Mouse (Mus musculus) CH12.LX (cell line): Measurements from ENCODE around the gene 4930556J24Rik. TPM values are rescaled to one million over a fixed set of nuclear protein-coding genes. Genes with fewer than 3 reads are reported as not detected.

Experiments
- DNase-seq: peaks from one replicate; pipeline ENCODE4 v3.0.0-alpha.2; 2013; ENCODE audit errors: extremely low read depth
- H3K27ac ChIP-seq: 2 replicates; pipeline ENCODE4 v1.5.1; 2012; ENCODE audit warnings: low read depth, mild to moderate bottlenecking, control low read depth, moderate library complexity; ENCODE audit not compliant: insufficient read depth
- H3K27me3 ChIP-seq: replicated peaks from 2 replicates; pipeline ENCODE3; 2012; ENCODE audit warnings: inconsistent platforms
- H3K36me3 ChIP-seq, 2 experiments: replicated peaks in 1 of 2; 2 replicates each; pipeline versions ENCODE3 to v1.6.1; 2012; ENCODE audit warnings: inconsistent platforms in 1 of 2, low read length in 1 of 2, mild to moderate bottlenecking in 1 of 2, mixed read lengths in 1 of 2, moderate library complexity in 1 of 2; ENCODE audit not compliant: control insufficient read depth in 1 of 2, insufficient read depth in 1 of 2
- H3K4me1 ChIP-seq, 2 experiments: 2 replicates each; pipeline ENCODE4 v1.6.1; 2012; ENCODE audit warnings: inconsistent platforms in 1 of 2, moderate library complexity in 1 of 2; ENCODE audit not compliant: insufficient read depth in 2 of 2, control insufficient read depth in 1 of 2
- H3K4me2 ChIP-seq: 2 replicates; pipeline ENCODE4 v1.6.1; 2012; ENCODE audit warnings: low read depth, mild to moderate bottlenecking, control low read depth; ENCODE audit not compliant: poor library complexity, insufficient read depth, severe bottlenecking
- H3K4me3 ChIP-seq, 3 experiments: fragments of 150-350 bp in 1 of 3; sonication (generic) in 1 of 3; replicated peaks in 1 of 3; 2 replicates each; pipeline versions ENCODE3 to v1.5.1; 2011 to 2012; ENCODE audit warnings: low read depth in 2 of 3, low read length in 2 of 3, mild to moderate bottlenecking in 2 of 3, moderate library complexity in 2 of 3, control low read depth in 1 of 3, improper control_type of control experiment in 1 of 3, inconsistent platforms in 1 of 3, mixed read lengths in 1 of 3; ENCODE audit not compliant: poor library complexity in 1 of 3
- H3K79me2 ChIP-seq: replicated peaks from 2 replicates; pipeline ENCODE4 v1.6.1; 2012; ENCODE audit warnings: mild to moderate bottlenecking, moderate library complexity; ENCODE audit not compliant: control insufficient read depth, poor library complexity, insufficient read depth, severe bottlenecking; ENCODE audit errors: extremely low read depth
- H3K9ac ChIP-seq: 2 replicates; pipeline ENCODE4 v1.6.1; 2012; ENCODE audit warnings: low read depth, mild to moderate bottlenecking, control low read depth, moderate library complexity; ENCODE audit not compliant: insufficient read depth
- H3K9me3 ChIP-seq: replicated peaks from 2 replicates; pipeline ENCODE3; 2012; ENCODE audit warnings: low read length, inconsistent platforms, mixed read lengths
- BHLHE40 ChIP-seq: IDR thresholded peaks from 2 replicates; pipeline ENCODE4 v1.6.1; 2011; ENCODE audit warnings: mild to moderate bottlenecking, low read depth, low read length, improper control_type of control experiment
- CHD2 ChIP-seq: IDR thresholded peaks from 2 replicates; pipeline ENCODE4 v1.6.1; 2011; ENCODE audit warnings: low read length, improper control_type of control experiment
- ELF1 ChIP-seq: IDR thresholded peaks from 2 replicates; pipeline ENCODE4 v1.6.1; 2014; ENCODE audit warnings: low read depth, mild to moderate bottlenecking, inconsistent platforms, low read length, improper control_type of control experiment
- EP300 ChIP-seq: IDR thresholded peaks from 2 replicates; pipeline ENCODE4 v1.6.1; 2011; ENCODE audit warnings: low read length, improper control_type of control experiment
- ETS1 ChIP-seq: conservative IDR thresholded peaks from 2 replicates; pipeline ENCODE4 v1.6.1; 2012; ENCODE audit warnings: low read depth, mild to moderate bottlenecking, inconsistent platforms, low read length, improper control_type of control experiment, moderate library complexity
- GABPA ChIP-seq: IDR thresholded peaks from 2 replicates; pipeline ENCODE4 v1.6.1; 2012; ENCODE audit warnings: low read depth, low read length, improper control_type of control experiment, inconsistent platforms; ENCODE audit not compliant: insufficient replicate concordance
- HCFC1 ChIP-seq: IDR thresholded peaks from 2 replicates; pipeline ENCODE4 v1.6.1; 2012; ENCODE audit warnings: low read depth, mild to moderate bottlenecking, inconsistent platforms, low read length, improper control_type of control experiment
- JUN ChIP-seq: IDR thresholded peaks from 2 replicates; pipeline ENCODE4 v1.6.1; 2011; ENCODE audit warnings: low read depth, mild to moderate bottlenecking, low read length, improper control_type of control experiment, moderate library complexity; ENCODE audit not compliant: insufficient read depth
- MAFK ChIP-seq: IDR thresholded peaks from 2 replicates; pipeline ENCODE4 v1.6.1; 2011; ENCODE audit warnings: low read length, improper control_type of control experiment; ENCODE audit not compliant: insufficient replicate concordance
- MAZ ChIP-seq: IDR thresholded peaks from 2 replicates; pipeline ENCODE4 v1.6.1; 2012; ENCODE audit warnings: low read depth, mild to moderate bottlenecking, inconsistent platforms, low read length, improper control_type of control experiment, moderate library complexity
- MXI1 ChIP-seq: IDR thresholded peaks from 2 replicates; pipeline ENCODE4 v1.6.1; 2011; ENCODE audit warnings: mild to moderate bottlenecking, low read depth, low read length, improper control_type of control experiment
- NELFE ChIP-seq: IDR thresholded peaks from 2 replicates; pipeline ENCODE4 v1.6.1; 2011; ENCODE audit warnings: low read depth, low read length, improper control_type of control experiment
- RCOR1 ChIP-seq: conservative IDR thresholded peaks from 2 replicates; pipeline ENCODE4 v1.6.1; 2012; ENCODE audit warnings: low read depth, mild to moderate bottlenecking, inconsistent platforms, low read length, improper control_type of control experiment
- SIN3A ChIP-seq: IDR thresholded peaks from 2 replicates; pipeline ENCODE4 v1.6.1; 2012; ENCODE audit warnings: low read length, improper control_type of control experiment, inconsistent platforms
- TBP ChIP-seq: conservative IDR thresholded peaks from 2 replicates; pipeline ENCODE4 v1.6.1; 2011; ENCODE audit warnings: low read depth, low read length, improper control_type of control experiment
- TCF12 ChIP-seq: IDR thresholded peaks from 2 replicates; pipeline ENCODE4 v1.6.1; 2014; ENCODE audit warnings: low read depth, mild to moderate bottlenecking, inconsistent platforms, low read length, improper control_type of control experiment
- UBTF ChIP-seq: IDR thresholded peaks from 2 replicates; pipeline ENCODE4 v1.6.1; 2012; ENCODE audit warnings: low read depth, mild to moderate bottlenecking, inconsistent platforms, low read length, improper control_type of control experiment, moderate library complexity
- USF2 ChIP-seq: conservative IDR thresholded peaks from 2 replicates; pipeline ENCODE4 v1.6.1; 2011; ENCODE audit warnings: low read depth, low read length, improper control_type of control experiment
- ZC3H11A ChIP-seq: IDR thresholded peaks from 2 replicates; pipeline ENCODE4 v1.6.1; 2012; ENCODE audit warnings: low read depth, mild to moderate bottlenecking, inconsistent platforms, low read length, improper control_type of control experiment
- ZMIZ1 ChIP-seq: IDR thresholded peaks from 2 replicates; pipeline ENCODE4 v1.6.1; 2012; ENCODE audit warnings: low read depth, mild to moderate bottlenecking, inconsistent platforms, low read length, improper control_type of control experiment
- ZNF384 ChIP-seq: IDR thresholded peaks from 2 replicates; pipeline ENCODE4 v1.6.1; 2012; ENCODE audit warnings: low read depth, low read length, improper control_type of control experiment, inconsistent platforms
- dilution Hi-C: fragments of 300-500 bp; cut with MboI; formaldehyde crosslinking; loops from 2 replicates; pipeline ENCODE4 v1.14.3; 2020; ENCODE audit warnings: low sequenced_read_pairs; ENCODE audit not compliant: extremely low pct_unique_long_range_greater_than_20kb, extremely low pct_ligation_motif_present
- in situ Hi-C: fragments of 300-500 bp; cut with MboI; formaldehyde crosslinking; loops from 3 replicates; pipeline ENCODE4 v1.14.3; 2019; ENCODE audit warnings: low sequenced_read_pairs, low pct_ligation_motif_present, low pct_unique_long_range_greater_than_20kb, mixed read lengths
- polyA plus RNA-seq: library from polyadenylated mRNA; unstranded; fragments of >175 nt; gene quantifications from 2 replicates; pipeline ENCODE4 v1.2.1, GENCODE M21; 2012; ENCODE audit warnings: low read depth; ENCODE audit not compliant: insufficient read length
- total RNA-seq, 2 experiments: library from RNA; depleted of rRNA; stranded (reverse); fragments of 300-350 nt in 1 of 2; fragments of >200 nt in 1 of 2; gene quantifications; 2 replicates each; pipeline ENCODE4 v1.2.3; 2012 to 2014

4930556J24Rik gene
- total and polyA plus RNA-seq, 3 experiments = 0.21 to 0.70 TPM; not detected in 1

DNA sequence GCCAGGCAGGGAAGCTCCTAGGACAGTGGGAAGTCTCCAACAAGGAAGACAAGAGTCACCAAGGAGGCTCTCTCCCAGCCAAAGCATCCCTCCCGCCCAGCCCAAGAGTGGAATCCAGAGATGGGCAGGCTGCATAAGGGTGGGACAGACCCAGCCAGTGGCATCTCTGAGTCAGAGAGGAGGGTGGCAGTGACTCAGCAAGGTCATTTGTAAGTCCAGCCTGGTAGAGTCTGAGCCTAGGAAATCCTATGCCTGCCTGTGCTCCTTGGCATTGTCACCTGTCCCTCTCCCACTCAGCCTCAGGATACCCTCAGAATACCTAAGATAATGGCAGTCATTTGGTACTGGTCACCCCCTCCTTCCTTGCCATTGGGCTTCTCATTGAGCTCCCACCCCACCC lies 71.1 kb downstream of the 4930556J24Rik start:
- Histone ChIP-seq H3K27ac (no peak overlapping the region), H3K4me1 (peaks cover 8 to 19% of the 10 kb centered on the region in 2 experiments), H3K9me3 (no peaks in the 10 kb centered on the region), H3K4me3 (no peak overlapping the region), H3K79me2 (no peaks in the 10 kb centered on the region), H3K36me3 (peaks cover 14 to 39% of the 10 kb centered on the region in 2 experiments), H3K4me2 (no peak overlapping the region), H3K9ac (no peak overlapping the region), H3K27me3 (no peaks in the 10 kb centered on the region)
- TF ChIP-seq HCFC1 (no peak), TBP (no peak), ELF1 (no peak), GABPA (no peak), ZMIZ1 (no peak), CHD2 (no peak), ETS1 (no peak), TCF12 (no peak), JUN (no peak), NELFE (no peak), MXI1 (no peak), UBTF (no peak), ZNF384 (no peak), MAZ (no peak), BHLHE40 (no peak), SIN3A (no peak), ZC3H11A (no peak)
- in situ Hi-C loops (loop anchor here (25.0 kb wide), 1 partner anchor 368 kb away; the partner anchor contains the start of gene Smtn), dilution Hi-C loops (no loop called here)
- DNase-seq = no peak

DNA sequence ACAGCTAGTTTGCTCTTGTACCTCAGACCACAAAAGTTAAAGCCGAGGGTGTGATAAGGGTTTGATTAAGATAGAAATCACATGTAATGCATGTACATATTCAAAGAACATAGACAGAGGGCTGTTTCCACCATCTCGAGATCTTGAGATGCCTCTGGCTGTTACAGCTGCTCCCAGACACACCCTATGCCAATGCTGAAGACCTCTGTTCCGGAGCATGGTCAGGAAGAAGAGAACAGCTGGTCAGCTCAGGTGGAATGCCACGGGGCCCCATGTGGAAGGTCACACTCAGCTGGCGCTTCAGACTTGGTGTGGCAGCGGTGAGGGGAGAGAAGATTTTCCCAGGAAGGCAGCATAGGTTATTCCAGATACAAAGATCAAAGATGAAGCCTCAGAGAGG lies 71.9 kb downstream of the 4930556J24Rik start:
- H3K4me2 ChIP-seq = no peak overlapping the region
- in situ Hi-C loops = loop anchor here (25.0 kb wide), 1 partner anchor 367 kb away; the partner anchor contains the start of gene Smtn
- no peak for TF ChIP-seq RCOR1
- no peak for TF ChIP-seq SIN3A
- no peak for TF ChIP-seq ZC3H11A
- TF ChIP-seq GABPA = no peak
- no peak for TF ChIP-seq TCF12
- TF ChIP-seq ETS1 = no peak
- no peak for TF ChIP-seq MAFK
- TF ChIP-seq TBP = no peak
- no peak for TF ChIP-seq USF2
- TF ChIP-seq EP300 = no peak
- TF ChIP-seq, all 38 proteins: peak for 0
- H3K36me3 ChIP-seq = peaks cover 14 to 42% of the 10 kb centered on the region in 2 experiments
- no peak overlapping the region for H3K9ac ChIP-seq
- H3K27me3 ChIP-seq = no peaks in the 10 kb centered on the region
- dilution Hi-C loops = no loop called here
- no peaks in the 10 kb centered on the region for H3K9me3 ChIP-seq
- DNase-seq = no peak
- no peak overlapping the region for H3K27ac ChIP-seq
- H3K4me1 ChIP-seq = peaks cover 2 to 11% of the 10 kb centered on the region in 2 experiments; a peak in 2 of 4 replicates
- H3K4me3 ChIP-seq = no peak overlapping the region
- H3K79me2 ChIP-seq = no peaks in the 10 kb centered on the region
